Mouse (Mus musculus): ENCODE results near the gene Dync1li2. TPM values are rescaled to one million over a fixed set of nuclear protein-coding genes. Genes with fewer than 3 reads are reported as not detected.

Dync1li2 gene
- polyA plus RNA-seq (2015; fragmentation: Nextera tagmentation; extraction: Ambion mirVana): 11.3 and 11.8 TPM in 2 replicates

DNA sequence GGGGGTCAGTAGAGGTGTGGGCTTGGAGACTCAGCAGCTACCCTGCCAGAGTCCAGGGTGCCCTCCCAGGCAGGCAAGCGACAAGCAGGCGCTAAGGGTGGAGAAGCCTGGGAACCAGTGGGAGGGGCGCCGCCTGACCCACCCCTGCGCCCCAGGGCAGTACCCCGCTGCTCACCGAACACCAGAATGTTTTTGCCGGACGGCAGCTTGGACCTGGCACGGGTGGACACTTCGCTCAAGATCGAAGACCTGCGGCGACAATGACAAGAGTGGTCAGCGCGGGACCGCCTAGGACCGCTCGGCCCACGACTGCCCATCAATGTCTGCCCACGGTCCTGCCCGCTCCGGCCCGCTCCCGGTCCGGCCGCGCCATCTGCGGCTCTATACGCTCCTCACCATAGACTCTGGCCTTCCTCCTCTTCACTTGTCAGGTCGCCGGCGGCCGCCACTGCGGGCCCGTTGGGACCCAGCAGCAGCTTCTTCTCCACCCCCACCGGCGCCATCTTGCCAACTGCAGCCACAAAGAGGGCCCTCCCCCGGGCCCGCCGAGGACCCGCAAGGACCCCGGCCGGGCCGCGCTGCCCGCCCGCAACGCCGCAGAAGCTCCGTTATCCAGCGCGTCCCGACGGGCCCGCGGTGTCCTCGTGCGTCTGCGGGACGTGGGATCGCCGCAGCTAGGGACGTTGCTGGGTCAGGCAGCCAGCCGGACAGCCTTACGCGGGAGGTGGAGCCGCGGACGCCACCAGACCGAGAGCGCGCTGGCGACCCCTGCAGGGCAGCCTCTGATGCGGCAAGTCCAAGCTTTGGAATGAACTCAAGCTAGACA lies at the start of gene Dync1li2:
Dync1li2 (minus strand) TSS at position 749 of the 826 bp plus-strand sequence.
- Histone ChIP-seq H3K4me1 (ENCODE audit: control insufficient read depth, low read depth, low read length) (peaks cover 9% of the 10 kb centered on the region), H3K27ac (ENCODE audit: low read length) (peak within 1 kb of the TSS; percentile 84), H3K9ac (ENCODE audit: low read depth, low read length) (peak within 1 kb of the TSS; percentile 83), H3K27me3 (ENCODE audit: control insufficient read depth, insufficient read depth, low read depth, low read length) (no peaks in the 10 kb centered on the region), H3K36me3 (ENCODE audit: control insufficient read depth, insufficient read depth) (peaks cover 14% of the 10 kb centered on the region), H3K4me3 (ENCODE audit: low read depth, low read length) (peak within 1 kb of the TSS; percentile 93), H3K9me3 (replicated peaks; ENCODE audit: control insufficient read depth, low read length) (no peaks in the 10 kb centered on the region), H3K4me2 (ENCODE audit: low read depth, low read length) (peak within 1 kb of the TSS; percentile 81)
- WGBS (ENCODE audit: insufficient replicate concordance): under 1% methylated on average over 75 of the region's 75 CpGs
- ATAC-seq (ENCODE audit: low read depth): peak; percentile 90

DNA sequence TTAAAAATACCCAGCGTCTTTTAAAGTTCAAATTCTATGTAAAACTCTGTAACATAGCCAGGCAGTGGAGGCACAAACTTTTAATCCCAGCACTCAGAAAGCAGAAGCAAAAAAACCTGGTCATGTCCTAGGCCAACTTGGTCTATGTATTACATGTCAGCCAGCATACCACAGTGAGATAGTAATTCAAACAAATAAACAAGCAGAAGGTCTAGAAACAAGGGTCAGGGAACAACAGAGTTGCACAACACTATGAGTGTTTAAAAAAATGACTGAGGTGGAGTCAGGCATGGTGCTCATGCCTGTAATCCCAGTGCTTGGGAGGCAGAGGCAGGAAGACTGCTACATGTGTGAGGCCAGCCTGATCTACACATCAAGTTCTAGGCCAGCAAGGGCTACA lies 36.2 kb upstream of the Dync1li2 start:
- H3K4me1 ChIP-seq (ENCODE audit: control insufficient read depth, low read depth, low read length): no peaks in the 10 kb centered on the region
- no peak overlapping the region for H3K9ac ChIP-seq (ENCODE audit: low read depth, low read length)
- 25% methylated on average over 1 of the region's 1 CpGs for WGBS (ENCODE audit: insufficient replicate concordance)
- no peak overlapping the region for H3K27ac ChIP-seq (ENCODE audit: low read length)
- no peaks in the 10 kb centered on the region for H3K9me3 ChIP-seq (replicated peaks; ENCODE audit: control insufficient read depth, low read length)
- H3K4me3 ChIP-seq (ENCODE audit: low read depth, low read length): no peak overlapping the region
- no peak overlapping the region for H3K4me2 ChIP-seq (ENCODE audit: low read depth, low read length)
- no peaks in the 10 kb centered on the region for H3K36me3 ChIP-seq (ENCODE audit: control insufficient read depth, insufficient read depth)
- H3K27me3 ChIP-seq (ENCODE audit: control insufficient read depth, insufficient read depth, low read depth, low read length): no peaks in the 10 kb centered on the region
- ATAC-seq (ENCODE audit: low read depth): no peak

DNA sequence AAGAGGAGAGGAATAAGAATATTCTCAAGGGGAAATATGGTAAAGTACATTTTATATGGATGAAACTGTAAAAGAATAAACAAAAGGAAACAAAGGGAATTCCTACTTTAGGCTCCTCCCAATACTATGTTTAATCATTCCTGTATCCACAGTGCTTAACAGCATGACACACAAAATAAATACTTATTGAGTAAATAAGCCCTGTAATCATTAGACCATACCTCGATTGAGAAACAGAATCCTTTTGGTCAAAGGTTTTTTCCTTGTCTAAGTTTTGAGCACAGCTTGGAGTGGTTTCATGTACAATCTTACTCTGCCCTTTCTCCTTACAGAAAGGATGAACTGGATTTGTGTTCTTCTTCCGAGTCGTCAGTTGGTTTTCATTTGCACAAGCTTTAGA lies 29.6 kb upstream of the Dync1li2 start:
- H3K4me2 ChIP-seq (ENCODE audit: low read depth, low read length): no peak overlapping the region
- H3K27ac ChIP-seq (ENCODE audit: low read length): no peak overlapping the region
- no peaks in the 10 kb centered on the region for H3K36me3 ChIP-seq (ENCODE audit: control insufficient read depth, insufficient read depth)
- H3K4me3 ChIP-seq (ENCODE audit: low read depth, low read length): no peak overlapping the region
- no peaks in the 10 kb centered on the region for H3K9me3 ChIP-seq (replicated peaks; ENCODE audit: control insufficient read depth, low read length)
- H3K27me3 ChIP-seq (ENCODE audit: control insufficient read depth, insufficient read depth, low read depth, low read length): no peaks in the 10 kb centered on the region
- H3K9ac ChIP-seq (ENCODE audit: low read depth, low read length): no peak overlapping the region
- no peaks in the 10 kb centered on the region for H3K4me1 ChIP-seq (ENCODE audit: control insufficient read depth, low read depth, low read length)
- ATAC-seq (ENCODE audit: low read depth): 0 out of 2 replicates have a peak, but pooled peaks have one; percentile 32
- WGBS (ENCODE audit: insufficient replicate concordance): 54% methylated on average over 3 of the region's 3 CpGs

DNA sequence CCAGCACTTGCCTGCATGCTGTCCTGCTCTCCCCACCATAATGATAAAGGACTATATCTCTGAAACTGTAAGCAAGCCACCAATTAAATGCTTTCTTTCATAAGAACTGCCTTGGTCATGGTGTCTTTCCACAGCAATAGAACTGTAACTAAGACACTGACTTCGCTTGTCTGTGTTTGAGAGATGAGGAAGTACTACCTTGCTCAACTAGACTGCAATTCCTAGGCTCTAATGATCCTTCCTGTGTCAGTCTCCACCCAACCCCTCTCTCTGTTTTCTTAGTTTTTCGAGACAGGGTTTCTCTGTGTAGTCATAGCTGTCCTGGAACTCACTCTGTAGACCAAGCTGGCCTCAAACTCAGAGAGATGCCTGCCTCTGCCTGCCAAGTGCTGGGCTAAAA lies 24.6 kb upstream of the Dync1li2 start:
- Histone ChIP-seq H3K27ac (ENCODE audit: low read length) (no peak overlapping the region), H3K9ac (ENCODE audit: low read depth, low read length) (no peak overlapping the region), H3K36me3 (ENCODE audit: control insufficient read depth, insufficient read depth) (no peaks in the 10 kb centered on the region), H3K27me3 (ENCODE audit: control insufficient read depth, insufficient read depth, low read depth, low read length) (no peaks in the 10 kb centered on the region), H3K4me3 (ENCODE audit: low read depth, low read length) (no peak overlapping the region), H3K4me1 (ENCODE audit: control insufficient read depth, low read depth, low read length) (no peaks in the 10 kb centered on the region), H3K9me3 (replicated peaks; ENCODE audit: control insufficient read depth, low read length) (no peaks in the 10 kb centered on the region), H3K4me2 (ENCODE audit: low read depth, low read length) (no peak overlapping the region)
- ATAC-seq (ENCODE audit: low read depth): no peak
- WGBS (ENCODE audit: insufficient replicate concordance): 29% methylated on average over 2 of the region's 2 CpGs

DNA sequence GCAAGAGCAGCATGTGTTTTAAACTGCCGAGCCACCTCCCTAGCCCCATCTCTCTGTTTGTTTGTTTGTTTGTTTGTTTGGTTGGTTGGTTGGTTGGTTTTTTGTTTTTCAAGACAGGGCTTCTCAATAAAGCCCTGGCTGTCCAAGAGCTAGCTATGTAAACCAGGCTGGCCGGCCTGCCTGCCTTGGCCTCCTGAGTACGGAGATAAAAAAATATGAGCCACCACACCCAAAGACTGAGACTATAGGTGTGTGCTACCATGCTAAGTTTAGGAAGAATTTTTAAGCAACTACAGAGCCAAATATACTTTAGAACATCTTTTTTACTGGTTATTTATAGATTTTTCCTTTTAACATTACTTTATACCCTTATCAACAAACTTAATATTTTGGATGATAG lies 9.3 kb upstream of the Dync1li2 start:
- Histone ChIP-seq H3K9me3 (replicated peaks; ENCODE audit: control insufficient read depth, low read length) (no peaks in the 10 kb centered on the region), H3K4me1 (ENCODE audit: control insufficient read depth, low read depth, low read length) (no peaks in the 10 kb centered on the region; the same call in 1 of the 2 replicates), H3K27ac (ENCODE audit: low read length) (no peak overlapping the region), H3K9ac (ENCODE audit: low read depth, low read length) (no peak overlapping the region), H3K4me2 (ENCODE audit: low read depth, low read length) (no peak overlapping the region), H3K27me3 (ENCODE audit: control insufficient read depth, insufficient read depth, low read depth, low read length) (no peaks in the 10 kb centered on the region), H3K4me3 (ENCODE audit: low read depth, low read length) (no peak overlapping the region), H3K36me3 (ENCODE audit: control insufficient read depth, insufficient read depth) (no peaks in the 10 kb centered on the region)
- WGBS (ENCODE audit: insufficient replicate concordance): 48% methylated on average over 3 of the region's 3 CpGs
- no peak for ATAC-seq (ENCODE audit: low read depth)

DNA sequence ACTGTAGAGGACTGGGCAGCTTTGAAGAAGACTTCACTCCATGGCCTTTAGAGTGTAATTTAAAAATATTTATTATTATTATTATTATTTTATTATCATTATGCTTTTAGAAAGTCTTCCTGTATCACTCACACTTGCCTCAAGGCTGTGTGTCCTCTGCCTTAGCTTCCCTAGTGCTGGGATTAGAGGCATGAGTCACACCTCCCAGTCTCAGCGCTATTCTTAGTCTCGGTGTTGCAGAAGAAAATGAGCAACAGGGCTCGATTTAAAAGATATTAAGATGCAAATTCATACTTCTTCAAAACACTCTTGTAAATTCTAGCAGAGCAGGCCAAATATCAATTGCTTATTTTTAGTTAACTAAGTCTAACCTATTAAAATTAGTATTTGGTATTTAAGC lies 5.9 kb upstream of the Dync1li2 start:
- 54% methylated on average over 3 of the region's 3 CpGs for WGBS (ENCODE audit: insufficient replicate concordance)
- ATAC-seq (ENCODE audit: low read depth): no peak

DNA sequence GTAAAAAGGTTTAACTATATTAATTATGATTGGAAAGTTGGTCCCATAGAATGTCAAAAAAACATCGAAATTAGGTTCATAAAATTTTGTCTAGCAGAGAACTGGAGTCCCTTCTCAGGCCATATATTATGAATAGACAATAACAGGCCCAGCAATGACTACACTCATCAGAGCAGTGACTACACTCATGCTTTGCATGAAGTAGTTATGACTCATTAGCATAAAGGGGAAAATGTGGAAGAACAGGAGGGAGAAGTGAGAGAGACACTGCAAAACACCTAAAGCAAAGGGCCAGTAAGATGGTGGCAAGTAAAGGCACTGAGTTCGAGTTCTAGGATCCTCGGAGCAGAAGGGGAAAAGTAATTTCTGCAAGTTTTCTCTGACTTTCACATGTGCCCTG lies 3.2 kb upstream of the Dync1li2 start:
- ATAC-seq (ENCODE audit: low read depth): no peak
- no peaks in the 10 kb centered on the region for H3K36me3 ChIP-seq (ENCODE audit: control insufficient read depth, insufficient read depth)
- H3K9me3 ChIP-seq (replicated peaks; ENCODE audit: control insufficient read depth, low read length): no peaks in the 10 kb centered on the region
- no peaks in the 10 kb centered on the region for H3K27me3 ChIP-seq (ENCODE audit: control insufficient read depth, insufficient read depth, low read depth, low read length)
- H3K9ac ChIP-seq (ENCODE audit: low read depth, low read length): no peak overlapping the region
- H3K4me1 ChIP-seq (ENCODE audit: control insufficient read depth, low read depth, low read length): peaks cover 9% of the 10 kb centered on the region
- no peak overlapping the region for H3K4me2 ChIP-seq (ENCODE audit: low read depth, low read length)
- no peak overlapping the region for H3K27ac ChIP-seq (ENCODE audit: low read length)
- 61% methylated on average over 3 of the region's 3 CpGs for WGBS (ENCODE audit: insufficient replicate concordance)
- H3K4me3 ChIP-seq (ENCODE audit: low read depth, low read length): no peak overlapping the region

More for the DNA sequence above, 5.9 kb upstream of the Dync1li2 start:
- H3K9ac ChIP-seq (ENCODE audit: low read depth, low read length): no peak overlapping the region
- H3K27me3 ChIP-seq (ENCODE audit: control insufficient read depth, insufficient read depth, low read depth, low read length): no peaks in the 10 kb centered on the region
- no peak overlapping the region for H3K27ac ChIP-seq (ENCODE audit: low read length)
- H3K4me1 ChIP-seq (ENCODE audit: control insufficient read depth, low read depth, low read length): no peaks in the 10 kb centered on the region; the same call in 1 of the 2 replicates
- no peak overlapping the region for H3K4me3 ChIP-seq (ENCODE audit: low read depth, low read length)
- no peaks in the 10 kb centered on the region for H3K9me3 ChIP-seq (replicated peaks; ENCODE audit: control insufficient read depth, low read length)
- H3K4me2 ChIP-seq (ENCODE audit: low read depth, low read length): no peak overlapping the region
- no peaks in the 10 kb centered on the region for H3K36me3 ChIP-seq (ENCODE audit: control insufficient read depth, insufficient read depth)

DNA sequence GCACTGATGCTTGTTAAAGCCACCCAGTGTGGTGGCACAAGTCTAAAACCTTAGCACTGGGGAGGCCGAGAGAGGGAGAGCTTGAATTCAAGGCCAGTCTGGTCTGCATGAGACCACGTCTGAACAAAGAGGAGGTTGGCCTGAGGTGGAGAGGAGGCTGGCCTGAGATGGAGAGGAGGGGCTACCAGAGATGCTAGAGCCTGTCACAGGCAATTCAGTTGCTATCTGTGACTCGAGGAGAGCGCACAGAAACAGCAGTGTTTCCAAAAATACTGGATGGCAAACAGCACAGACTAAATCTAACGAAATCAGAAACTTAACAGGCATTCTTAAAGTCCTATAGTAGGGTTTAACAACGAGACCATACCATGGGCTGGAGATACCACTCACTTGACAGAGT lies 2.4 kb upstream of the Dync1li2 start:
- H3K4me2 ChIP-seq (ENCODE audit: low read depth, low read length): no peak overlapping the region
- no peak overlapping the region for H3K4me3 ChIP-seq (ENCODE audit: low read depth, low read length)
- no peaks in the 10 kb centered on the region for H3K27me3 ChIP-seq (ENCODE audit: control insufficient read depth, insufficient read depth, low read depth, low read length)
- no peak for ATAC-seq (ENCODE audit: low read depth)
- no peak overlapping the region for H3K9ac ChIP-seq (ENCODE audit: low read depth, low read length)
- H3K4me1 ChIP-seq (ENCODE audit: control insufficient read depth, low read depth, low read length): peaks cover 9% of the 10 kb centered on the region
- H3K9me3 ChIP-seq (replicated peaks; ENCODE audit: control insufficient read depth, low read length): no peaks in the 10 kb centered on the region
- no peaks in the 10 kb centered on the region; the same call in 1 of the 2 replicates for H3K36me3 ChIP-seq (ENCODE audit: control insufficient read depth, insufficient read depth)
- no peak overlapping the region for H3K27ac ChIP-seq (ENCODE audit: low read length)
- WGBS (ENCODE audit: insufficient replicate concordance): 49% methylated on average over 6 of the region's 6 CpGs

DNA sequence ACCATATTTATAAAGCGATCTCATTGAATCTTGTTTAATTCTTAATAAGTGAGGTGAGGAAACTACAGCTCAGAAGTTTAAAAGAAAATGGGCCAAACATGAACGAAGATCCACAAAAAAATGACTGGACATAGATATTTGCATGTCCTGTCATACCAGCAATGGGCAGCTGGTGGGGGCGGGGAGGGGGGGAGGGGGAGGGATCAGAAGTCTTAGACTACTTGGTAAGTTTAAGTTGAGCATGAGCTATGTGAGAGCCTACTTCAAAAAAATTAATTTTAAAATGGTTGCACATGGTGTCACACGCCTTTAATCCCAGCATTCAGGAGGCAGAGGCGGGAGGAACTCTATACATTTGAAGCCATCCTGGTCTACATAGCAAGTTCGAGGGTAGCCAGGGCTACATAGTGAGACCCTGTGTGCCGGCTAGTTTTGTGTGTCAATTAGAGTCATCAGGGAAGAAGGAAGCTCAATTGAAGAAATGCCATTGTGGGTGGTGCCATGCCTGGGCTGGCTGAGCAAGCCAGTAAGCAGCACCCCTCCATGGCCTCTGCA lies 355 bp upstream of the Dync1li2 start:
- peaks cover 9% of the 10 kb centered on the region for H3K4me1 ChIP-seq (ENCODE audit: control insufficient read depth, low read depth, low read length)
- H3K36me3 ChIP-seq (ENCODE audit: control insufficient read depth, insufficient read depth): peaks cover 10% of the 10 kb centered on the region
- no peaks in the 10 kb centered on the region for H3K9me3 ChIP-seq (replicated peaks; ENCODE audit: control insufficient read depth, low read length)
- H3K9ac ChIP-seq (ENCODE audit: low read depth, low read length): no peak overlapping the region
- WGBS (ENCODE audit: insufficient replicate concordance): 58% methylated on average over 7 of the region's 7 CpGs
- no peak for ATAC-seq (ENCODE audit: low read depth)
- H3K27me3 ChIP-seq (ENCODE audit: control insufficient read depth, insufficient read depth, low read depth, low read length): no peaks in the 10 kb centered on the region
- H3K27ac ChIP-seq (ENCODE audit: low read length): no peak overlapping the region; the same call in 1 of the 2 replicates
- peak overlapping the region; percentile 81 for H3K4me2 ChIP-seq (ENCODE audit: low read depth, low read length)
- peak overlapping the region; percentile 93 for H3K4me3 ChIP-seq (ENCODE audit: low read depth, low read length)
